Mouse (Mus musculus) bone marrow, adult 2 months (tissue): Measurements from ENCODE around the gene Lmo7. TPM values are rescaled to one million over a fixed set of nuclear protein-coding genes. Genes with fewer than 3 reads are reported as not detected.

ENCODE experiments used
- H3K27ac ChIP-seq: fragments of 200-500 bp; 2 replicates; pipeline ENCODE4 v1.5.1; 2012; ENCODE audit warnings: low read depth, mild to moderate bottlenecking, control low read depth, inconsistent platforms, low read length; ENCODE audit not compliant: control insufficient read depth, poor library complexity, insufficient read depth
- H3K4me1 ChIP-seq: fragments of 200-500 bp; 2 replicates; pipeline ENCODE4 v1.6.1; 2011; ENCODE audit warnings: low read length; ENCODE audit not compliant: control insufficient read depth, insufficient read depth
- H3K4me3 ChIP-seq: fragments of 200-500 bp; replicated peaks from 2 replicates; pipeline ENCODE3; 2011; ENCODE audit warnings: mild to moderate bottlenecking, low read depth, low read length, control low read depth; ENCODE audit not compliant: control insufficient read depth
- CTCF ChIP-seq: fragments of 200-500 bp; IDR thresholded peaks from 2 replicates; pipeline ENCODE4 v1.5.1; 2011; ENCODE audit warnings: low read length, control low read depth; ENCODE audit not compliant: control insufficient read depth, insufficient read depth
- POLR2A ChIP-seq: fragments of 200-500 bp; IDR thresholded peaks from 2 replicates; pipeline ENCODE4 v1.6.1; 2011; ENCODE audit warnings: low read depth, mild to moderate bottlenecking, control low read depth, low read length, borderline replicate concordance; ENCODE audit not compliant: control insufficient read depth
- WGBS: fragments of 180-500 bp; shearing (Covaris S2); methylation state at CpG from one replicate; pipeline ENCODE4 v1.1.7; 2018; 5-methylcytosine and 5-hydroxymethylcytosine counted together
- polyA plus RNA-seq: library from polyadenylated mRNA; stranded (reverse); fragments of >200 nt; gene quantifications from 2 replicates; pipeline ENCODE4 v1.2.4, GENCODE M21; 2011; ENCODE audit warnings: low replicate concordance; ENCODE audit not compliant: missing spikeins, insufficient read depth, insufficient read length

Lmo7 gene
- polyA plus RNA-seq, 1 experiment: 5.1 TPM

GRCm38 (mm10) chr14:101844467-101844866 is 114.7 kb downstream of the Lmo7 start:
- Histone ChIP-seq H3K27ac (no peak overlapping the region), H3K4me3 (no peak overlapping the region), H3K4me1 (no peaks in the 10 kb centered on the region; the same call in none of the 2 replicates)
- 84% methylated on average over 7 of the region's 7 CpGs for WGBS
- TF ChIP-seq CTCF (no peak), POLR2A (no peak)

- no peak overlapping the region for H3K27ac ChIP-seq
- 67% methylated on average over 8 of the region's 8 CpGs for WGBS
- no peak overlapping the region for H3K4me3 ChIP-seq
Observed at GRCm38 (mm10) chr14:101846097-101846882, 116.5 kb downstream of the Lmo7 start.

GRCm38 (mm10) chr14:101847520-101847919 is 117.8 kb downstream of the Lmo7 start:
- no peak overlapping the region for H3K27ac ChIP-seq
- WGBS: 59% methylated on average over 7 of the region's 7 CpGs
- H3K4me3 ChIP-seq: no peak overlapping the region
- H3K4me1 ChIP-seq: no peaks in the 10 kb centered on the region; the same call in 1 of the 2 replicates
- no peak for TF ChIP-seq CTCF

More at GRCm38 (mm10) chr14:101846097-101846882, 116.5 kb downstream of the Lmo7 start:
- no peaks in the 10 kb centered on the region; the same call in none of the 2 replicates for H3K4me1 ChIP-seq
- TF ChIP-seq CTCF: no peak

- Histone ChIP-seq H3K27ac (no peak overlapping the region), H3K4me1 (no peaks in the 10 kb centered on the region), H3K4me3 (no peak overlapping the region)
- TF ChIP-seq POLR2A (no peak), CTCF (no peak)
- WGBS: 83% methylated on average over 6 of the region's 6 CpGs
Observed at GRCm38 (mm10) chr14:101852584-101853195, 122.9 kb downstream of the Lmo7 start.

- H3K4me1 ChIP-seq: no peaks in the 10 kb centered on the region
- 80% methylated on average over 1 of the region's 1 CpGs for WGBS
- TF ChIP-seq CTCF (no peak), POLR2A (no peak)
Observed at GRCm38 (mm10) chr14:101853207-101853606, 123.5 kb downstream of the Lmo7 start.

GRCm38 (mm10) chr14:101853722-101854121 is 124.0 kb downstream of the Lmo7 start:
- no peak overlapping the region for H3K4me3 ChIP-seq
- H3K4me1 ChIP-seq: no peaks in the 10 kb centered on the region
- H3K27ac ChIP-seq: no peak overlapping the region
- 58% methylated on average over 4 of the region's 4 CpGs for WGBS
- TF ChIP-seq CTCF (no peak), POLR2A (no peak)

More at GRCm38 (mm10) chr14:101853207-101853606, 123.5 kb downstream of the Lmo7 start:
- H3K27ac ChIP-seq: no peak overlapping the region
- no peak overlapping the region for H3K4me3 ChIP-seq

GRCm38 (mm10) chr14:101854226-101854625 is 124.5 kb downstream of the Lmo7 start:
- Histone ChIP-seq H3K4me1 (no peaks in the 10 kb centered on the region), H3K27ac (no peak overlapping the region), H3K4me3 (no peak overlapping the region)
- no peak for TF ChIP-seq CTCF
- no peak for TF ChIP-seq POLR2A
- WGBS: 68% methylated on average over 3 of the region's 3 CpGs

GRCm38 (mm10) chr14:101859305-101859886 is 129.6 kb downstream of the Lmo7 start:
- 71% methylated on average over 8 of the region's 8 CpGs for WGBS

More at GRCm38 (mm10) chr14:101859305-101859886, 129.6 kb downstream of the Lmo7 start:
- TF ChIP-seq POLR2A (no peak), CTCF (no peak)
- no peak overlapping the region for H3K27ac ChIP-seq
- H3K4me1 ChIP-seq: no peaks in the 10 kb centered on the region
- no peak overlapping the region for H3K4me3 ChIP-seq
